Mouse (Mus musculus): ENCODE data around the gene Pde1c.

DNA sequence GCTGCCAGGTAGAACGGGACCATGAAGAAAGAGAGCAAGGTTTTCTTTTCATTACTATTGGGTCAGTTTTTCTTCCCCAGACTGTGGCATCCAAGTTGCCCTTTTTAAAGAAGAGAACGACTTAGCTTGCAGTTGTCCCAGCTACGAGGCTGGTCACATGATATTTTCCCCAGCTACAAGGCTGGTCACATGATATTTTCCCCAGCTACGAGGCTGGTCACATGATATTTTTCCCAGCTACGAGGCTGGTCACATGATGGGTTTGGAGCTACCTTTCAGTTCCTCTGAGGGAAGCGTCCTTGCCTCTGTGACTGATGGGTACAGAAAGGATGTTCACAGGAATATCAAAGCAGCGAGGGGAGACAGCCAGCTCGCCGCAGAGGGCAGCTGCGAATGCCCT lies 533.8 kb downstream of the Pde1c start:
- TF ChIP-seq POLR2A (IDR thresholded peaks at IDR 0.05; ENCODE audit: control insufficient read depth, low read depth, low read length) (no peak), CTCF (IDR thresholded peaks at IDR 0.05; ENCODE audit: control insufficient read depth, insufficient read depth, insufficient replicate concordance, low read depth, low read length) (no peak)
